Mouse (Mus musculus) CD4-positive naive resting alpha-beta T cell, adult 76 days (primary cell): ENCODE data around the gene Olfr283. TPM values are rescaled to one million over a fixed set of nuclear protein-coding genes. Genes with fewer than 3 reads are reported as not detected.

Experiments used
- total RNA-seq: library from RNA; stranded (reverse); gene quantifications from one replicate; pipeline ENCODE4 v1.2.4, GENCODE M21; 2023

The Olfr283 gene
- not detected for total RNA-seq

GRCm38 (mm10) chr15:98380846-98381245, at the start of gene Olfr283:
TSS of gene Olfr283 (minus strand) at chr15:98380946.

GRCm38 (mm10) chr15:98340887-98341286, 39.9 kb downstream of the Olfr283 start, which contains the start of gene Olfr284:
TSS of gene Olfr284 (minus strand) at chr15:98340987.

Other genes with a start within 250 kb of the Olfr283 start
- 14.3 TPM for gene Asb8, start 215.3 kb downstream of the Olfr283 start, total RNA-seq
- gene Ccdc184, start 213.8 kb downstream of the Olfr283 start, total RNA-seq, result not detected
- gene Olfr288, start 185.4 kb downstream of the Olfr283 start, total RNA-seq, result not detected
- gene Gm44579, start 160.0 kb downstream of the Olfr283 start, total RNA-seq, result not detected
- not detected for gene Olfr287, start 159.9 kb downstream of the Olfr283 start, total RNA-seq
- gene Olfr286, start 146.5 kb downstream of the Olfr283 start, total RNA-seq, result not detected
- gene H1fnt, start 123.7 kb downstream of the Olfr283 start, total RNA-seq, result not detected
- not detected for gene Zfp641, start 84.8 kb downstream of the Olfr283 start, total RNA-seq
- gene Olfr285, start 63.6 kb downstream of the Olfr283 start, total RNA-seq, result not detected
- gene Olfr284, start 40.0 kb downstream of the Olfr283 start, total RNA-seq, result not detected
- gene Olfr282, start 50.3 kb upstream of the Olfr283 start, total RNA-seq, result not detected
- not detected for gene Olfr281, start 71.6 kb upstream of the Olfr283 start, total RNA-seq
- not detected for gene OR5BS1P, start 89.0 kb upstream of the Olfr283 start, total RNA-seq
- gene Lalba, start 101.8 kb upstream of the Olfr283 start, total RNA-seq, result not detected
- gene Olfr279, start 111.5 kb upstream of the Olfr283 start, total RNA-seq, result not detected
- gene Kansl2, start 153.3 kb upstream of the Olfr283 start, total RNA-seq, result 49.4 TPM
- 167 TPM for gene Ccnt1, start 190.0 kb upstream of the Olfr283 start, total RNA-seq
- not detected for gene 4930415O20Rik, start 190.1 kb upstream of the Olfr283 start, total RNA-seq
- 37.8 TPM for gene Adcy6, start 229.1 kb upstream of the Olfr283 start, total RNA-seq
- 1.5 TPM for gene Cacnb3, start 249.9 kb upstream of the Olfr283 start, total RNA-seq